Mouse (Mus musculus) stomach, postnatal 0 days (tissue): ENCODE results near the gene Ralgapa2. TPM values are rescaled to one million over a fixed set of nuclear protein-coding genes. Genes with fewer than 3 reads are reported as not detected.

Experiments
- ATAC-seq: fragments of 200-750 bp; cut with Nextera tagmentation; 2 replicates; pipeline ENCODE4 v1.8.0; 2017; ENCODE audit not compliant: low FRiP score, low TSS enrichment
- DNase-seq: peaks from one replicate; pipeline ENCODE4 v3.0.0-alpha.2; 2016; ENCODE audit warnings: low spot score
- H3K27ac ChIP-seq: fragments of 300-500 bp; sonication (generic); replicated peaks from 2 replicates; pipeline ENCODE4 v1.5.1; 2014; ENCODE audit warnings: mild to moderate bottlenecking, control low read depth
- H3K27me3 ChIP-seq: fragments of 300-500 bp; sonication (generic); 2 replicates; pipeline ENCODE4 v1.6.1; 2014; ENCODE audit warnings: low read length; ENCODE audit not compliant: control insufficient read depth, insufficient read depth
- H3K36me3 ChIP-seq: fragments of 300-500 bp; sonication (generic); 2 replicates; pipeline ENCODE4 v1.6.1; 2014; ENCODE audit warnings: low read length, mixed read lengths; ENCODE audit not compliant: control insufficient read depth, insufficient read depth
- H3K4me1 ChIP-seq: fragments of 300-500 bp; sonication (generic); replicated peaks from 2 replicates; pipeline ENCODE4 v1.6.1; 2014; ENCODE audit warnings: antibody characterized with exemption; ENCODE audit not compliant: control insufficient read depth, insufficient read depth
- H3K4me2 ChIP-seq: fragments of 300-500 bp; sonication (generic); replicated peaks from 2 replicates; pipeline ENCODE4 v1.6.1; 2014; ENCODE audit warnings: low read depth, mild to moderate bottlenecking, control low read depth, moderate library complexity
- H3K4me3 ChIP-seq: fragments of 300-500 bp; sonication (generic); 2 replicates; pipeline ENCODE4 v1.5.1; 2014; ENCODE audit warnings: low read depth, low read length, control low read depth
- H3K9ac ChIP-seq: fragments of 300-500 bp; sonication (generic); 2 replicates; pipeline ENCODE4 v1.6.1; 2014; ENCODE audit warnings: mild to moderate bottlenecking, low read length, control low read depth, mixed read lengths
- H3K9me3 ChIP-seq: fragments of 300-500 bp; sonication (generic); 2 replicates; pipeline ENCODE4 v1.6.1; 2016; ENCODE audit warnings: low read length; ENCODE audit not compliant: control insufficient read depth
- CTCF ChIP-seq: IDR thresholded peaks from 2 replicates; pipeline ENCODE4 v1.5.1; 2016; ENCODE audit warnings: antibody characterized with exemption, low read depth, mild to moderate bottlenecking, moderate library complexity
- EP300 ChIP-seq: optimal IDR thresholded peaks from 2 replicates; pipeline ENCODE3; 2016; ENCODE audit warnings: antibody characterized with exemption
- WGBS: fragments of 180-500 bp; shearing (Covaris S2); extraction: QIAGEN DNeasy Blood & Tissue Kit; methylation state at CpG from one replicate; pipeline ENCODE4 v1.1.7; 2014; 5-methylcytosine and 5-hydroxymethylcytosine counted together
- polyA plus RNA-seq: library from polyadenylated mRNA; unstranded; fragments of >200 nt; fragmentation: Nextera tagmentation; extraction: Ambion mirVana; gene quantifications from 2 replicates; pipeline ENCODE4 v1.2.1, GENCODE M21; 2015

Ralgapa2 gene
- polyA plus RNA-seq, 1 experiment from 2014 or later, result 3.1 TPM

DNA sequence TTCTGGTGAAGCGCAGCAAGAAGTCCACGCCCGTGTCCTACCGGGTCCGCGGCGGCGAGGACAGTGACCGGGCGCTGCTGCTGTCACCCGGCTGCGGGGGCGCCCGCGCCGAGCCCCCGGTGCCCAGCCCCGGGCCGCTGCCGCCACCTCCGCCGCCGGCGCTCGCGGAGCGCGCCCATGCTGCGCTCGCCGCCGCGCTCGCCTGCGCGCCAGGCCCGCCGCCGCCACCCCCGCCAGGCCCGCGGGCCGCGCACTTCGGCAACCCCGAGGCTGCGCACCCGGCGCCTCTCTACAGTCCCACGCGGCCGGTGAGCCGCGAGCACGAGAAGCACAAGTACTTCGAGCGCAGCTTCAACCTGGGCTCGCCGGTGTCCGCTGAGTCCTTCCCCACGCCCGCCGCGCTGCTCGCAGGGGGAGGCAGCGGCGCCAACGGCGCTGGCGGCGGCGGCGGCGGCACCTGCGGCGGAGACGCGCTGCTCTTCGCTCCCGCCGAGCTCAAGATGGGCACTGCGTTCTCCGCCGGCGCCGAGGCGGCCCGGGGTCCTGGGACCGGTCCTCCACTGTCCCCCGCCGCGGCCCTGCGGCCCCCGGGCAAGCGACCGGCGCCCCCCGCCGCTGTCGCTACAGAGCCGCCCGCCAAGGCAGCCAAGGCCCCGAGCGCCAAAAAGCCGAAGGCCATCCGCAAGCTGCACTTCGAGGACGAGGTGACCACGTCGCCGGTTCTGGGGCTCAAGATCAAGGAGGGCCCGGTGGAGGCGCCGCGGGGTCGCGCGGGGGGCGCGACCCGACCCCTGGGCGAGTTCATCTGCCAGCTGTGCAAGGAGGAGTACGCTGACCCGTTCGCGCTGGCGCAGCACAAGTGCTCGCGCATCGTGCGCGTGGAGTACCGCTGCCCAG lies 289.6 kb downstream of the Ralgapa2 start:
- peak overlapping the region; percentile 45 for H3K4me3 ChIP-seq
- peaks cover 9% of the 10 kb centered on the region for H3K4me1 ChIP-seq
- 0 out of 2 replicates have a peak, but pooled peaks have one; percentile 1 for ATAC-seq
- peak overlapping the region; percentile 82 for H3K4me2 ChIP-seq
- peaks cover 32% of the 10 kb centered on the region for H3K27me3 ChIP-seq
- no peak overlapping the region for H3K9ac ChIP-seq
- H3K27ac ChIP-seq, result no peak overlapping the region
- no peaks in the 10 kb centered on the region for H3K9me3 ChIP-seq
- WGBS, result under 1% methylated on average over 86 of the region's 133 CpGs
- no peaks in the 10 kb centered on the region for H3K36me3 ChIP-seq
- peak; percentile 44 for DNase-seq
- TF ChIP-seq EP300 (no peak), CTCF (no peak)

DNA sequence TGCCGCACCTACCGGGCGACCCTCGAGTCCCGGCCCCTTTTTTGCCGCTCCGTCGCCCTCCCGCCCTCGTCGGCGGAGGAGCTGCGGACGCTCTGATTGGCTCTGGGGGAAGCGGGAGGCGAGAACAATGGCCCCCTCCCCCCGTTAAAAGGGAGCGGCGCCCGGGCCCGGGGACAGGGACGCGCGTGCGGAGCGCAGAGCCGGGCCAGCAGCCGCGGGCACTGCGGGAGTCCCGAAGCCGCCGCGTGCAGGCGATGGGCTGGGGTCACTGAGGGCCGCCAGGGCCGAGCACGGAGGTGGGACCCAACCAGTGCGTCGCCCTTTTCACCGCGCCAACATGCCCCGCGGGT lies 290.2 kb downstream of the Ralgapa2 start:
- H3K4me1 ChIP-seq, result peaks cover 9% of the 10 kb centered on the region
- no peak overlapping the region for H3K9ac ChIP-seq
- ATAC-seq (peak; percentile 24), DNase-seq (peak; percentile 43)
- H3K4me2 ChIP-seq, result peak overlapping the region; percentile 82
- no peak overlapping the region for H3K27ac ChIP-seq
- WGBS, result 0% methylated on average over 28 of the region's 44 CpGs
- H3K9me3 ChIP-seq, result no peaks in the 10 kb centered on the region
- peak overlapping the region; percentile 45 for H3K4me3 ChIP-seq
- TF ChIP-seq EP300 (no peak), CTCF (no peak)
- H3K27me3 ChIP-seq, result peaks cover 29% of the 10 kb centered on the region
- H3K36me3 ChIP-seq, result no peaks in the 10 kb centered on the region

DNA sequence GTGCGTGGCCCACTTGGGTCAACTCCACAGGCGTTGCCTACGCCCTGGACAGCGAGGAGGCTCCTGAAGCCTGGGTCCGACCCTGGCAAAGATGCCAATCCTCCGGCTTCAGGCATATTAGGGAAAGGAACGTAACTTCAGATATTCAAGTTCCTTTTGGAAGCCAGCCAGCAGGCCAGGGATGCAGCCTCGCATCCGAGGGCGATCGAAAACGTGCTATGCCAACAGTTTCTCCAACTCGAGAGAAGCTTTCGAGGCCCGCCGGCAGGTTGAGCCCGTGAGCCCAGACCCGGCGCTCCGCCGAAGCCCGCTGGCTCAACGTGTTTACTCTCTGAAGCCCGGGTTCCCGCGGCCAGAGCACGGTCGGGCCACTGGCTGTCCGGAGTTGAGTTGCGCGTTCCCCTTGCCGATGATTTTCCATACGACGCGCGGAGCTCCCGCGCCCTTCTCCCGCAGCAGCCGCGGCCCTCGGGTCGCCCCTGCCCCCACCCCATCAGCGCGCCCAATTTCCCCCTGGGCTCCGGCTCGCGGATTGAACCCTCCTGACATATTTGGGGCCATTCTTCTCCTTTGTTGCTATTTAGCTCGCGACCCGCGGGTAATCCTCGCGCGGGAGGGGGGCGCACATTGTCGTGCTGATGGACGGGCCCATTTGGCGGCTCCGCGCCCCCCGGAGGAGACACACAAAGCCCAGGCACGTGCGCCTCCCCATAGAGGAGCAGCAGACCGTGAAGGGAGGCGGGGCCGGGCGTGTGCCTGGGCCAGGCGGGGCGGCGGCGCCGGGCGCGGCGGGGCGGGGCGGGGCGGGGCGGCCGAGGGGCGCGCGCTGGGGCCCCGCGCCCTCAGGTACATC lies 290.8 kb downstream of the Ralgapa2 start, which contains the start of gene Insm1:
TSS of gene Insm1 (plus strand) at position 846 of the 853 bp plus-strand sequence.
- TF ChIP-seq CTCF, result no peak
- TF ChIP-seq EP300, result no peak
- no peak within 1 kb of the TSS for H3K9ac ChIP-seq
- under 1% methylated on average over 80 of the region's 86 CpGs for WGBS

DNA sequence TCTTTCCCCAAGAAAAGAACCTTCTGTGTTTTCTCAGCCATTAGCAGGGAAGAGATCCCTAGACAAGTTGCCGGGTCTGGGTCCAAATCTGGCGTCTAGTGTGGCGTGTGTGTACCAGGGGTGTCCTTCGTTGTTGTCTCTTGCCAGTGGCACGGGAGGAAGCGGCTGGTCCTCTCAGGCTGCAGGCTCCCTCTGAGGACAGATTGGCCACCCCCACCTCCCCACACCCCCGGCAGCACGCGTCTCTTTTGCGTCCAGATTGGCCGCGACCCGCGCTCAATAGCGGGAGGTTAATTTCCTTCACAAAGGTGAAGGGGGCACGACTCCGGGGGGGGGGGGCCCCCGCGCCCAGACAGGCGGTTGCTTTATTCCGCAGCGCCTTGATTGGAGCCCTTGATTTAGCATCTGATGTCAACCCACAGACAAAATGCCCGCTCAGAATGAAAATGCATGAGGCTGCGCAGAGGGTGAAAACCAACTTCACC lies 291.5 kb downstream of the Ralgapa2 start:
- Histone ChIP-seq H3K27me3 (peaks cover 33% of the 10 kb centered on the region), H3K4me1 (peaks cover 9% of the 10 kb centered on the region), H3K36me3 (no peaks in the 10 kb centered on the region), H3K9me3 (no peaks in the 10 kb centered on the region), H3K27ac (no peak overlapping the region), H3K9ac (no peak overlapping the region), H3K4me2 (no peak overlapping the region; the same call in 1 of the 2 replicates), H3K4me3 (peak overlapping the region; percentile 45)
- ATAC-seq, result no peak
- TF ChIP-seq CTCF (no peak), EP300 (no peak)
- peak; percentile 19 for DNase-seq
- WGBS, result 2% methylated on average over 24 of the region's 24 CpGs

More for the DNA sequence above, 290.8 kb downstream of the Ralgapa2 start, which contains the start of gene Insm1:
- Histone ChIP-seq H3K4me3 (peak within 1 kb of the TSS; percentile 45), H3K4me1 (peaks cover 9% of the 10 kb centered on the region), H3K27ac (no peak within 1 kb of the TSS), H3K27me3 (peaks cover 28% of the 10 kb centered on the region), H3K9me3 (no peaks in the 10 kb centered on the region), H3K4me2 (peak within 1 kb of the TSS; percentile 82), H3K36me3 (no peaks in the 10 kb centered on the region)
- peak; percentile 59 for DNase-seq
- peak; percentile 51 for ATAC-seq

DNA sequence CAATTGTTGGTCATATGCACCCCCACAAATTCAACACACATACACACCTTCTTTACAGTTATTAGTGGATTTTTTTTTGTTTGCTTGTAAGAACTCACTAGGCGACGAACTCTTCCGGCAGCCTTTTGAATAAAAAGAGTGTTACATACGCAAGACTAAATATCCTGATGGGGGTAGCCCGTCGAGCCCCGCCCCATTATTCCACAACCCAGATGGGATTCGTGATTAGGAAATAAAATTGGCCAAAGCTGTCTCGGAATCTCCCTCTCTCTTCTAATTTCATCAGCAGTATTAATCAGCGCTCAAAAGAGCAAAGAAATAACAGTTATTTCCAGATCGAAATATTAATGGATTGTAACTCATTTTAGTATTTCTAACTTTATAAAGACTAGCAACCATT lies 292.4 kb downstream of the Ralgapa2 start:
- TF ChIP-seq CTCF (no peak), EP300 (no peak)
- H3K9me3 ChIP-seq, result no peaks in the 10 kb centered on the region
- no peak overlapping the region for H3K4me2 ChIP-seq
- H3K9ac ChIP-seq, result no peak overlapping the region
- no peak overlapping the region for H3K4me3 ChIP-seq
- no peaks in the 10 kb centered on the region for H3K36me3 ChIP-seq
- 18% methylated on average over 11 of the region's 11 CpGs for WGBS
- DNase-seq (no peak), ATAC-seq (no peak)
- H3K27me3 ChIP-seq, result peaks cover 30% of the 10 kb centered on the region
- H3K4me1 ChIP-seq, result peaks cover 9% of the 10 kb centered on the region
- no peak overlapping the region for H3K27ac ChIP-seq
